Mouse (Mus musculus) embryonic facial prominence, embryonic 11.5 days (tissue): ENCODE data around the gene Ceacam2. TPM values are rescaled to one million over a fixed set of nuclear protein-coding genes. Genes with fewer than 3 reads are reported as not detected.
"Not testable (repeated sequence)": the region's sequence is repeated elsewhere in the genome, so short reads cannot be mapped to it uniquely, and the experiment has no call there.

Experiments
- ATAC-seq: fragments of 200-750 bp; cut with Nextera tagmentation; replicated peaks from 2 replicates; pipeline ENCODE4 v1.8.0; 2017; ENCODE audit warnings: low read depth; ENCODE audit not compliant: insufficient number of reproducible peaks, low FRiP score, low TSS enrichment
- DNase-seq: peaks from one replicate; pipeline ENCODE4 v3.0.0-alpha.2; 2015; ENCODE audit warnings: low spot score
- H3K27ac ChIP-seq: fragments of 300-500 bp; sonication (generic); replicated peaks from 2 replicates; pipeline ENCODE4 v1.5.1; 2014; ENCODE audit warnings: mild to moderate bottlenecking, low read depth, low read length, control low read depth
- H3K27me3 ChIP-seq: fragments of 300-500 bp; sonication (generic); 2 replicates; pipeline ENCODE4 v1.6.1; 2014; ENCODE audit warnings: mild to moderate bottlenecking, low read length, moderate library complexity, mixed read lengths; ENCODE audit not compliant: control insufficient read depth, insufficient read depth
- H3K36me3 ChIP-seq: fragments of 300-500 bp; sonication (generic); replicated peaks from 2 replicates; pipeline ENCODE4 v1.6.1; 2014; ENCODE audit warnings: low read depth, mild to moderate bottlenecking, low read length, moderate library complexity, mixed read lengths; ENCODE audit not compliant: control insufficient read depth, insufficient read depth
- H3K4me1 ChIP-seq: fragments of 300-500 bp; sonication (generic); 2 replicates; pipeline ENCODE4 v1.6.1; 2014; ENCODE audit warnings: low read length, mixed read lengths; ENCODE audit not compliant: control insufficient read depth, insufficient read depth
- H3K4me2 ChIP-seq: fragments of 300-500 bp; sonication (generic); 2 replicates; pipeline ENCODE4 v1.6.1; 2014; ENCODE audit warnings: low read depth, mild to moderate bottlenecking, control low read depth, low read length, moderate library complexity
- H3K4me3 ChIP-seq: fragments of 300-500 bp; sonication (generic); 2 replicates; pipeline ENCODE4 v1.5.1; 2014; ENCODE audit warnings: low read depth, low read length, control low read depth
- H3K9ac ChIP-seq: fragments of 300-500 bp; sonication (generic); replicated peaks from 2 replicates; pipeline ENCODE4 v1.6.1; 2014; ENCODE audit warnings: mild to moderate bottlenecking, control low read depth, low read length
- H3K9me3 ChIP-seq: fragments of 300-500 bp; sonication (generic); replicated peaks from 2 replicates; pipeline ENCODE4 v1.6.1; 2016; ENCODE audit warnings: mild to moderate bottlenecking, low read length, inconsistent platforms, mixed read lengths; ENCODE audit not compliant: control insufficient read depth
- WGBS: fragments of 180-500 bp; shearing (Covaris S2); extraction: QIAGEN DNeasy Blood & Tissue Kit; methylation state at CpG from one replicate; pipeline ENCODE4 v1.1.7; 2014; 5-methylcytosine and 5-hydroxymethylcytosine counted together
- polyA plus RNA-seq: library from polyadenylated mRNA; unstranded; fragments of >200 nt; fragmentation: Nextera tagmentation; extraction: Ambion mirVana; gene quantifications from 2 replicates; pipeline ENCODE4 v1.2.1, GENCODE M21; 2014

Gene Ceacam2
- polyA plus RNA-seq, 1 experiment from 2014 or later, result not detected

DNA sequence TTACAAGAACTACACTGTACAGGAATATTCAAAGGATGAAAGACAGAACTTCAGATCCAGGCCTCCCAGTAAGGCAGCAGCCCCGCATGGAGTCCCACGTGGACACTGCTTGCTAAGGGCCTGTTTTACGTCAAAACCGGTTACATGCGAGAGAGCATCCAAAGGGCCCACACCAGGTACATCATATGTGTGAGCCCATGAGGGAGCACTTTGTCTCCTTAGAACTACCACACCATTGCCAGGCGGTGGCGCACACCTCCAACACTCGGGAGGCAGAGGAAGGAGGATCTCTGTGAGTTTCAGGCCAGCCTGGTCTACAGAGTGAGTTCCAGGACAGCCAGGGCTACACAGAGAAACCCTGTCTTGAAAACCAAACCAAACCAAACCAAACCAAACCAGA is 58.9 kb downstream of the Ceacam2 start:
- H3K9ac ChIP-seq, H3K4me3 ChIP-seq, H3K27me3 ChIP-seq, H3K9me3 ChIP-seq, H3K27ac ChIP-seq, H3K36me3 ChIP-seq, ATAC-seq, H3K4me1 ChIP-seq, H3K4me2 ChIP-seq, DNase-seq: not testable (repeated sequence)
- WGBS, result 52% methylated on average over 8 of the region's 8 CpGs

DNA sequence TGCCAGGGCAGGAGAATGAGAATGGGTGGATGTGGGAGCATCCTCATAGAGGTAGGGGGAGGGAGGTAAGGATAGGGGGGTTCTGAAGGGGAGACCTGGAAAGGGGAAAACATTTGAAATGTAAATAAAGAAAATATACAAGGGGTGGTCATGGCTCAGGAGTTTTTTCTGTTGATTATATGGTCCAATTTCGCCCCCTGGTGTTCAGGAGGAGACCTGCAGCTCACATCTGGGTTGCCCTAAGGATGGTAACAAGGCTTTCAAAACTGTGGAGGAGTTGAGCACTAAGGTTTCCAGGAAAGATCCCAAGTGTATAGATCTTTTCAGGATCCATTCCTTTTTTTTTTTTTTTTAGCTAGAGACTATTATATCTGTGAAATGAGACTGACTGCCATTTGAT is 60.2 kb downstream of the Ceacam2 start:
- no peak overlapping the region for H3K4me3 ChIP-seq
- no peak; the same call in 1 of the 2 replicates for ATAC-seq
- H3K9ac ChIP-seq, result no peak overlapping the region
- H3K9me3 ChIP-seq, result no peaks in the 10 kb centered on the region
- no peaks in the 10 kb centered on the region for H3K4me1 ChIP-seq
- 0% methylated on average over 1 of the region's 1 CpGs for WGBS
- no peak overlapping the region for H3K27ac ChIP-seq
- no peaks in the 10 kb centered on the region for H3K27me3 ChIP-seq
- no peak overlapping the region for H3K4me2 ChIP-seq
- DNase-seq, result peak; percentile 54
- H3K36me3 ChIP-seq, result no peaks in the 10 kb centered on the region

- DNase-seq, H3K4me1 ChIP-seq, H3K9ac ChIP-seq, H3K27me3 ChIP-seq, H3K27ac ChIP-seq, H3K36me3 ChIP-seq, H3K4me2 ChIP-seq, H3K9me3 ChIP-seq, H3K4me3 ChIP-seq, ATAC-seq: not testable (repeated sequence)
- WGBS, result 80% methylated on average over 1 of the region's 2 CpGs
These were observed 61.9 kb downstream of the Ceacam2 start for GRCm38 (mm10) chr7:25477752-25478093.

GRCm38 (mm10) chr7:25477091-25477751 is 62.4 kb downstream of the Ceacam2 start, which contains the start of gene Ceacam1:
Gene Ceacam1, minus strand, starts transcription at chr7:25477603.
- H3K9me3 ChIP-seq, H3K4me2 ChIP-seq, H3K36me3 ChIP-seq, ATAC-seq, H3K4me3 ChIP-seq, H3K27ac ChIP-seq, H3K4me1 ChIP-seq, H3K9ac ChIP-seq, H3K27me3 ChIP-seq: not testable (repeated sequence)
- WGBS, result 28% methylated on average over 5 of the region's 5 CpGs
- DNase-seq, result peak; percentile 15

- not testable (repeated sequence) for H3K27me3 ChIP-seq, H3K9me3 ChIP-seq, H3K27ac ChIP-seq, DNase-seq, H3K4me2 ChIP-seq, ATAC-seq, H3K4me3 ChIP-seq, H3K4me1 ChIP-seq, H3K9ac ChIP-seq, H3K36me3 ChIP-seq
- WGBS, result 81% methylated on average over 6 of the region's 6 CpGs
These were observed 67.8 kb downstream of the Ceacam2 start for GRCm38 (mm10) chr7:25471821-25472220.

Other genes starting within 250 kb of the Ceacam2 start
- 287 and 312 TPM in 2 replicates for gene Pafah1b3, start 241.9 kb downstream of the Ceacam2 start, polyA plus RNA-seq
- gene Prr19, start 238.4 kb downstream of the Ceacam2 start, polyA plus RNA-seq, result 1.6 TPM in 2 replicates
- gene Tmem145, start 233.8 kb downstream of the Ceacam2 start, polyA plus RNA-seq, result 0.91 and 1.3 TPM in 2 replicates
- gene Megf8, start 222.7 kb downstream of the Ceacam2 start, polyA plus RNA-seq, result 8.7 and 10.8 TPM in 2 replicates
- 0.60 TPM in 1 of 2 replicates, not detected in the other for gene Cnfn, start 170.1 kb downstream of the Ceacam2 start, polyA plus RNA-seq
- gene Lipe, start 141.1 kb downstream of the Ceacam2 start, polyA plus RNA-seq, result 2.9 and 3.6 TPM in 2 replicates
- gene Cxcl17, start 127.0 kb downstream of the Ceacam2 start, polyA plus RNA-seq, result not detected in 2 replicates
- gene Ceacam1, start 62.3 kb downstream of the Ceacam2 start, polyA plus RNA-seq, result 1.1 and 1.3 TPM in 2 replicates
- gene Erich4, start 76.0 kb upstream of the Ceacam2 start, polyA plus RNA-seq, result not detected in 2 replicates
- gene Dmac2, start 79.6 kb upstream of the Ceacam2 start, polyA plus RNA-seq, result 32.4 and 36.8 TPM in 2 replicates
- gene B3gnt8, start 86.8 kb upstream of the Ceacam2 start, polyA plus RNA-seq, result 0.66 and 1.0 TPM in 2 replicates
- gene Bckdha, start 119.1 kb upstream of the Ceacam2 start, polyA plus RNA-seq, result 45.1 and 55.4 TPM in 2 replicates
- 63.1 and 69.5 TPM in 2 replicates for gene Exosc5, start 119.3 kb upstream of the Ceacam2 start, polyA plus RNA-seq
- gene Tmem91, start 135.3 kb upstream of the Ceacam2 start, polyA plus RNA-seq, result 0.70 and 1.0 TPM in 2 replicates
- 29.4 and 29.7 TPM in 2 replicates for gene B9d2, start 140.9 kb upstream of the Ceacam2 start, polyA plus RNA-seq
- 1.1 and 1.5 TPM in 2 replicates for gene Tgfb1, start 147.1 kb upstream of the Ceacam2 start, polyA plus RNA-seq
- gene Ccdc97, start 179.2 kb upstream of the Ceacam2 start, polyA plus RNA-seq, result 23.2 and 24.8 TPM in 2 replicates
- gene Hnrnpul1, start 214.9 kb upstream of the Ceacam2 start, polyA plus RNA-seq, result 73.3 and 76.8 TPM in 2 replicates
- gene Axl, start 248.8 kb upstream of the Ceacam2 start, polyA plus RNA-seq, result 30.3 and 36.4 TPM in 2 replicates